Mouse (Mus musculus): ENCODE measurements around the gene Src.

Src gene

DNA sequence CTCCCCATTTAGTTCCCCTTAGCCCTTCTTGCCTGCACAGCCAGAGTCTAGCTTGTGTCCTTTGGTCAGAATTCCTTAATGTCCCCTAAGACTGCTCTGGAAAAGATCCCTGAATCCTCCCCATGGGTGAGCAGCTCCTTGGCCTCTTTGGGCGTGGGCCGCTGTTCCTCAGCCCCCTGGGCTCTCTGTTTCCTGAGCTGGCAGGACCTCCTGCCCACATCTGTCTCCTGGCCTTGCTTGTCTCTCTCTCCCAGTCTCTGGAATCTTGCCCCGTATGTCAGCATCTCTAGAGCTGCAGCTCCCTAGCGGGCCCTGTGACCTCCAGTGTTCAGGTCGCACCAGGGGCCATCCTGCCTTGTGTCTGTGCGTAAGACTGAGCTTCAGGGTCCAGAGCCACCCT lies 101.2 kb downstream of the Src start:
- DNase-seq (ENCODE audit: extremely low spot score, low read depth, low spot score), result no peak

DNA sequence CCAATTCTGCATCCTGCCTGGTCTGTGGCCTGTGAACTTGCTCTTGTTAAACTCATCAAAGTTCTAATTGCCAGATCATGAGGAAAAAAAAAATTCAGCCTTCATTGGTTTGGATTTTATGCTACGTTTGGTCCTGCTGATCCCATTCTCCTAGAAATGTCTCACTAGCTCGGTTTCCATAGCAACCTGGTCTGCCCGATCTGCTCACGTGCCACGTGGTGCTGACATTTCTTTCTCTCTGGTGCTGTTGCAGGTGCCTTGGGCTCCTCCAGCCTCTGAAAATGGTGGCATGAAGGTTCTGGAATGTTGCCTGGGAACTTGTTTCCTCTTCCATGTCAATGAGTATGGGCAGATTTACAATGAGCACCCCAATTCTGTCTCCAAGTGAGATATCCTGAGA lies 102.3 kb downstream of the Src start:
- DNase-seq (ENCODE audit: extremely low spot score, low read depth, low spot score), result no peak

All from hindlimb bud, embryonic 11.5 days (tissue).